Mouse (Mus musculus) fat pad, adult 2 months (tissue): ENCODE results near the gene Cdh13.
A peak's percentile ranks its signal among the peaks of the same experiment; 100 is the strongest.
"Not testable (repeated sequence)": the region's sequence is repeated elsewhere in the genome, so short reads cannot be mapped to it uniquely, and the experiment has no call there.

ENCODE experiments used
- DNase-seq: peaks from one replicate; pipeline ENCODE4 v3.0.0-alpha.2; 2011; ENCODE audit warnings: low read depth, low spot score; ENCODE audit errors: extremely low read depth

Gene Cdh13

GRCm38 (mm10) chr8:118777507-118777906, 494.0 kb downstream of the Cdh13 start:
- DNase-seq = not testable (repeated sequence)

DNA sequence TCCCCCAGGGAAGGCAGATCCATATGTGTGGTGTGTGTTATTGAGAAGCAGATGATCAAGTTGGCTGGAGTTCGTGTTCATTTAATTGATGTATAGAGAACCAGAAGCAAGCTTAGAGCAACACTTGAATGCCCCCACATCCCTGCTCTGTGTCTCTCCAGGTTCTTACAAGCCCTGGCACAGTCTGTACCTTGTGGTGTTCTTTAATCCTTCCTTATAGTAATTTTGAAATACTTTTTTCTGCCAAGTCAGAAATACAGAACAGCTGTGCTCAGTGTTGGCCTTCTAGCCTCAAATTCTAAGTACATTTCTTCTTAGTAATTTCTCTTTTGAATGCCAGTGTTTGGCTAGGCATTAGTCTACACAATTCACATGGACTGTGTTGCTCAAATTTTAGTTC, 494.8 kb downstream of the Cdh13 start:
- DNase-seq = peak; percentile 19

- DNase-seq = no peak
These were observed 502.1 kb downstream of the Cdh13 start for GRCm38 (mm10) chr8:118785646-118786045.

GRCm38 (mm10) chr8:118789649-118790048, 506.1 kb downstream of the Cdh13 start:
- no peak for DNase-seq

- no peak for DNase-seq
These were observed 511.4 kb downstream of the Cdh13 start for GRCm38 (mm10) chr8:118794886-118795285.

GRCm38 (mm10) chr8:118796491-118796890, 513.0 kb downstream of the Cdh13 start:
- no peak for DNase-seq

DNA sequence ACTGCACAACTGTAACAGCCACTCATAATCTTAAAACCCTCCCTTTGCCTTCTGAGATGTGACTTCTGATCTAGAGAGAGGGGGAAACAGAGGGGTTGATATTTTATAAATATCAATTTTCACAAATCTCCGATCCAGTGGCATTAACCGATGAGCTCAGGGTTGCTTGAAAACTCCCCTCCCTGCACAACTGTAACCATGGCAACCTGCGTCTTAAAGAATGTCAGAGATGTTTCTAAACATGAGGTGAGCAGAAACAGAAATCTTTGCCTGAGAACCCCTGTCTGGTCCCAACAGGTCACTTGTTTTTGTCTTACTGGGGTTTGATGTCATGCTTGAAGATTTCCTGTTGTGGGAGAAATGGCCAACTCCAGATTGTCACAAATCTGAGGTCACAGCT, 513.6 kb downstream of the Cdh13 start:
- no peak for DNase-seq

GRCm38 (mm10) chr8:118803168-118803567, 519.6 kb downstream of the Cdh13 start:
- DNase-seq = no peak

- DNase-seq = no peak
These were observed 526.1 kb downstream of the Cdh13 start for GRCm38 (mm10) chr8:118809660-118810059.

GRCm38 (mm10) chr8:118815055-118815454, 531.5 kb downstream of the Cdh13 start:
- DNase-seq = no peak

GRCm38 (mm10) chr8:118826761-118827160, 543.2 kb downstream of the Cdh13 start:
- no peak for DNase-seq

GRCm38 (mm10) chr8:118827726-118828125, 544.2 kb downstream of the Cdh13 start:
- no peak for DNase-seq

- DNase-seq = no peak
These were observed 546.8 kb downstream of the Cdh13 start for GRCm38 (mm10) chr8:118830291-118830690.

DNA sequence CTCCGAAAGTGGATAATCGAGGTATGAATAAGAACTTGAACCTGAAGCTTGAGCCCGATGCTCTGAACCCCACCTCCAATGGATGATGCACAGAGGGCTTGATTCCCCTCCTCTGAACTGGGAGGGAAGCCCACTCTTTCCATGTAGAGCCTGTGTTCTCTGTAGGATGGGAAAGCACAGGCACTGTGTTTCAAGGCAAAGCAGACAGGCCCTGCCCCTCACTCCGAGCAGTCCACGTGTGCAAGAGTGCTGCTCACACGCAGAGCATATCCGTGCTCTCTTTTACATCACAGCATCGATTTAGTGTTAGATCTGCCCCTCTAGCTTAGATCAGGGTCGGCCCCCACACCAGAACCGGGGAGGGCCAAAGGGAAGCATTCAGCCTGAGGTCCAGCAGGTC, 547.5 kb downstream of the Cdh13 start:
- no peak for DNase-seq

DNA sequence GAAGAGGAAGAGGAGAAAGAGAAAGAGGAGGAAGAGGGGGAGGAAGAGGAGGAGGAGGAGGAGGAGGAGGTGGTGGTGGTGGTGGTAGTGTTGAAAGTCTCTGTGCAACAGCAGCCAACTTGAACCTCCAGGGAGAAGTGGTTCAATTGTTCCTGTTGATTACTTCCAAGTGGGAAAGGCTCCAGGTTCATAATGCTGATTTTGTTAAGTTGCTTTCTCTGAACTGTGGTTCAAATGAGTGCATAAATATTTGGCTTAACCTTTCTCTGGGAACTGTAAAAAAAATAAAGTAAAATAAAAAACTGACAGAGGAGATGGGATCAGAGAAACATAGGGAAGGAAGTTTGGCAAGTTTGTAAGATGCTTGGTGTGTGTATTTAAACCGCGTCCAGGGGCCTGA, 555.3 kb downstream of the Cdh13 start:
- no peak for DNase-seq

DNA sequence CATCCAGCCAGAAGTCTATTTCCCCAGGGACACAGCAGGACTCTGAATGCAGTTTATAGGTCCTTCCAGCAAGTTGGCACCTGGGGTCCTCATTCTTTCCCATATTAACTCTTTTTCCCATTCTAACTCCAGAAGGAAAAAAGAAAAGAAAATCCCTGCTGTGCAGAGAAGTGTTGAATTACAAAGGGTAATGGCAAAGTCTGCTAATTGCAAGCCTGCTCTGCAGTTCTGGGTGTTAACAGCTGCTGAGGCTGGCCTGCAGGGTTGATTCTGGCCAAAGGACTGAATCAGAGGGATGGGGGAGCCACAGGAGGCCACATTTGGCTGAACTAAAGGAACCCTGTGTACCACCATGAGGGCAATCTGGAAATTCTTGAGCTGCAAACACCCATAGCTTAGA, 562.2 kb downstream of the Cdh13 start:
- DNase-seq = no peak

GRCm38 (mm10) chr8:118848021-118848420, 564.5 kb downstream of the Cdh13 start:
- no peak for DNase-seq

GRCm38 (mm10) chr8:118849515-118849914, 566.0 kb downstream of the Cdh13 start:
- DNase-seq = no peak

DNA sequence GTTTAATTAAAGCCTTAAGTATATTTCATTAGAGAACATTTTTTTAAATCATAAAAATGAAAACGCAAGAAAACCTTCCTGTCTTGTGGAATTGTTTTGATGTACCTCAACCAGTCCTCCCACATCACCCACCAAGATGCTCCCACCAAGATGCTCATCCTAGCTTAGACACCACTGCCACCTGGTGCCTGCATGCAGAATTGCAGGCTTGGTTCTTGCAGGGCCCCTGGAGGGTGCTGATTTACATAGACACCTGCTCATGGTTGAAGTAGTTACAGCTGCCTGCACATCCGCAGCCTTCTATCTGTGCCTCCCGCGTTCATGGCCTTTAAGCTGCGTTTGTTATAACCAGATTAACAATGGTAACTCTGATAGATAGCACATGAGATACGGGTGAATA, 566.8 kb downstream of the Cdh13 start:
- DNase-seq = no peak

DNA sequence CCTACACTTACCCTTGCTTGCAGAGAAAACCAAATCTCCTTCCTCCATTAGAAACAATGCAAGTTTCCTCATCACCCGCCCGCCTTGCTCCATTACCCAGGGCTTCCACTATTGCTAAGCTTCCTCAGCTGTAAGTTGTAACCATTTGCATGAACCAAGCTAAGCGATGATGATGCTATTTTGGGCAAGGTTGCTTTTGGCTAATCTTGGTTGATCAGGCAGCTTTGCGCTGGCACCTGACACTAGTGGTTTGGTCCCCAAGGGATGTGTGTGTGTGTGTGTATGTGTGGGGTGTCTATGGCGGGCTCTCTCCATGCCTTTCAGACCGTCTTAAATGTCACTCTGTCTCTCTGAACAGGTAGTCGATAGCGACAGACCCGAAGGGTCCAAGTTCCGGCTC, 567.8 kb downstream of the Cdh13 start:
- DNase-seq = no peak

DNA sequence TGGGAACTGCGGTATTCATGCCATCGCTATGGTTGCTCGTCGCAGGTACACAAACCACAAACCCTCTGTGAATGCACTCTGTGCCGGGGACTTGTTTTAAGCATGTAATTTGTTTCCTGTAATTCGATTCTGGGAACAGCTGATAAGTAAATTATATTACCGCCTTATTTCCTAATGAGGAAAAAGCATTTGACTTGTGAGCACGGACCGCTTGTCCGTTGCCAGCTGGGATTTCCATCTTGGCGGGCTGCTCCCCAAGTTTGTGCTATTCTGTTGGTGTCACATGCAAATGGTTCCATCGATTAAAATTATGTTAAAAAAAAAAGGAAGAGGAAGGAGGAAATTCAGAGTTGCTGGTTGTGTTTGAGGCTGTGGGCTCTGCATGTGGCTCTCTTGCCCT, 569.3 kb downstream of the Cdh13 start:
- DNase-seq = no peak

DNA sequence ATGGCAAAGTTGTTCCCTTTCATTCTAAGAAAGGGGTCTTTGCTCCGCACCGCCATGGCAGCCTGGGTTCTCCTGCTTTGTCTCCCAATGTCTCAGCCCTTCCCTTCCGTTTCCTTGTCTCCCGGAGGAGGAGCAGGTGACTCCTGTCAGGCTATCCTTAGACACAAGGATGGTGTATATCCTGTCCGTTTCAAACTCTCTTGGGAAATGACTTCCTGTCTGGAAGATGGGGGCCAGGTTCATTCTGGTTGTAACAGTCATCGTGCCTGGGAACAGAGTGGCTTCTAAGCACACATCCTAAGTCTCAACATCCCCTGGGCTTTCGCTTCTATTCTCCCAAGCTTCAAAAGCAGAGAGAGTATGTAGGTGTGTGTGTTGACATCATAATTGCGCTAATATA, 571.1 kb downstream of the Cdh13 start:
- no peak for DNase-seq

DNA sequence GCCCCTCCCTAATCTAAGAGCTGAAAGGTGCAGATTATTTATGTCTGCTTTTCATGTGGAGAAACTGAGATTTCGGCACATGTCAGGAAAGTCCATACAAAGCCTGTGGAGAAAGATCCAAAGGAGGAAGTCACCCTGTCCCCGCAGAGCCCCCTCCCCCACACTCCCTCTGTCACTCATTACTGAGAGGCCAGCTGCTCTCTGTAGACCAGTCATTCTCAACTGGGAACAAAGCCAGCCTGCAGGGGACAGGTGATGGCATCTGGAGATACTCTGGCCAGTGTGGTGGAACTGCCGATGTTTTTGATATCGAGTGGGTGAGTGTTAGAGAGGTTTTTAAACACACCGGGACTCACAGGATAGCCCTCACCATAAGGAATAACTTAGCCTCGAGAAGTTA, 582.8 kb downstream of the Cdh13 start:
- no peak for DNase-seq

GRCm38 (mm10) chr8:118870711-118871110, 587.2 kb downstream of the Cdh13 start:
- DNase-seq = no peak
